ENCODE assay signal across 8 mouse cellular contexts in genomic region chr9:110132201-110132605, GRCm38 (mm10). TPM values are rescaled to one million over a fixed set of nuclear protein-coding genes. Genes with fewer than 3 reads are reported as not detected.
DNase-seq lines count a peak whose midpoint lies in the region; ATAC-seq and TF ChIP-seq lines count a peak whose summit lies in the region.

No protein-coding gene starts in this region.

- no peaks in the 10 kb centered on the region for H3K9me3 ChIP-seq in embryonic facial prominence, embryonic 15.5 days (replicated peaks)
- no peaks in the 10 kb centered on the region for H3K9me3 ChIP-seq in midbrain, embryonic 13.5 days

- peak overlapping the region; percentile 56 for H3K4me2 ChIP-seq in embryonic facial prominence, embryonic 15.5 days (replicated peaks)
- peak overlapping the region; percentile 65 for H3K4me2 ChIP-seq in midbrain, embryonic 13.5 days (replicated peaks)

- DNase-seq in left cerebral cortex, adult 2 months (ENCODE audit: extremely low spot score in 1 of 2, low spot score in 2 of 2): no peak
- no peak for DNase-seq in left cerebral cortex, adult 8-10 months (ENCODE audit: low spot score in 2 of 2)
- DNase-seq in Muller cell, postnatal 12 days (ENCODE audit: inconsistent ontology term): peak; percentile 76
- peak; percentile 66 to 79 for DNase-seq in kidney, postnatal 4 days
- DNase-seq in ovary, adult 18-20 months (ENCODE audit: low spot score): no peak
- no peak for DNase-seq in left cerebral cortex, postnatal 36 days (ENCODE audit: low spot score in 2 of 2)

- under 1% methylated on average over 38 of the region's 38 CpGs for WGBS in embryonic facial prominence, embryonic 15.5 days
- WGBS in midbrain, embryonic 13.5 days: under 1% methylated on average over 33 of the region's 38 CpGs

- intact Hi-C loops in left cerebral cortex, adult 2 months (cut with DNase I): no loop called here
- intact Hi-C loops in left cerebral cortex, postnatal 36 days (cut with DNase I): no loop called here

- H3K4me3 ChIP-seq in left cerebral cortex, adult 2 months: peak overlapping the region; percentile 94
- peak overlapping the region; percentile 85 for H3K4me3 ChIP-seq in embryonic facial prominence, embryonic 15.5 days (replicated peaks)
- H3K4me3 ChIP-seq in midbrain, embryonic 13.5 days (replicated peaks): peak overlapping the region; percentile 91

- H3K27me3 ChIP-seq in embryonic facial prominence, embryonic 15.5 days: no peaks in the 10 kb centered on the region
- H3K27me3 ChIP-seq in midbrain, embryonic 13.5 days: no peaks in the 10 kb centered on the region

- peak overlapping the region; percentile 89 for H3K9ac ChIP-seq in embryonic facial prominence, embryonic 15.5 days
- H3K9ac ChIP-seq in midbrain, embryonic 13.5 days (replicated peaks): peak overlapping the region; percentile 97

- peak overlapping the region; percentile 89 for H3K27ac ChIP-seq in left cerebral cortex, adult 2 months
- peak overlapping the region; percentile 96 for H3K27ac ChIP-seq in embryonic facial prominence, embryonic 15.5 days (replicated peaks)
- peak overlapping the region; percentile 94 for H3K27ac ChIP-seq in midbrain, embryonic 13.5 days

- H3K36me3 ChIP-seq in embryonic facial prominence, embryonic 15.5 days: peaks cover 21% of the 10 kb centered on the region
- peaks cover 19% of the 10 kb centered on the region for H3K36me3 ChIP-seq in midbrain, embryonic 13.5 days

- no peak for TF ChIP-seq CTCF in left cerebral cortex, adult 2 months (IDR thresholded peaks at IDR 0.05)

- peak; percentile 65 for ATAC-seq in embryonic facial prominence, embryonic 15.5 days (ENCODE audit: insufficient number of reproducible peaks, low FRiP score, low TSS enrichment, low read depth)
- no peak; the same call in 1 of the 2 replicates for ATAC-seq in midbrain, embryonic 13.5 days

- H3K4me1 ChIP-seq in embryonic facial prominence, embryonic 15.5 days: peaks cover 22% of the 10 kb centered on the region
- H3K4me1 ChIP-seq in midbrain, embryonic 13.5 days (replicated peaks): peaks cover 45% of the 10 kb centered on the region

RNA-seq across cellular contexts. Expression of gene Dhx30, which starts 14.6 kb away (rescaled TPM):
- 100 to 1,000 TPM; 166 to 173 TPM for total RNA-seq in left cerebral cortex, adult 2 months (2021)
- total RNA-seq in left cerebral cortex, adult 8-10 months (2022): 100 to 1,000 TPM; 158 to 171 (median 165) TPM
- polyA plus RNA-seq in embryonic facial prominence, embryonic 15.5 days (2015; fragmentation: Nextera tagmentation; extraction: Ambion mirVana): 127 and 137 TPM in 2 replicates
- polyA plus RNA-seq in midbrain, embryonic 13.5 days (2015; fragmentation: Nextera tagmentation; extraction: Ambion mirVana): 221 and 223 TPM in 2 replicates
- total RNA-seq in left cerebral cortex, postnatal 36 days (2021): 100 to 1,000 TPM; 163 to 166 TPM

RNA-seq across cellular contexts. Expression of gene Smarcc1, which starts 14.7 kb away (rescaled TPM):
- 10 to 100 TPM; 68.6 to 74.8 TPM for total RNA-seq in left cerebral cortex, adult 2 months (2021)
- 10 to 100 TPM; 65.3 to 82.2 (median 72.2) TPM for total RNA-seq in left cerebral cortex, adult 8-10 months (2022)
- 113 and 119 TPM in 2 replicates for polyA plus RNA-seq in embryonic facial prominence, embryonic 15.5 days (2015; fragmentation: Nextera tagmentation; extraction: Ambion mirVana)
- polyA plus RNA-seq in midbrain, embryonic 13.5 days (2015; fragmentation: Nextera tagmentation; extraction: Ambion mirVana): 153 and 167 TPM in 2 replicates
- 10 to 100 TPM; 64.5 to 74.5 TPM for total RNA-seq in left cerebral cortex, postnatal 36 days (2021)

Comparison
In these comparisons a context has a peak if more than half of its experiments do, and no peak if none do; other contexts are left out.
1. DNase-seq: peak in Muller cell, postnatal 12 days (single experiment) and kidney, postnatal 4 days (2 of 2); none in left cerebral cortex, adult 2 months (0 of 2), left cerebral cortex, adult 8-10 months (0 of 2), ovary, adult 18-20 months (single experiment) and left cerebral cortex, postnatal 36 days (0 of 2).
2. Peak in every context shown above with its lines, with median percentiles within 50 percentile points of each other: H3K27ac ChIP-seq and H3K4me3 ChIP-seq.